Mouse (Mus musculus): ENCODE measurements around the gene Uba3. TPM values are rescaled to one million over a fixed set of nuclear protein-coding genes. Genes with fewer than 3 reads are reported as not detected.

Uba3 gene
- polyA plus RNA-seq, 1 experiment: 136 TPM

DNA sequence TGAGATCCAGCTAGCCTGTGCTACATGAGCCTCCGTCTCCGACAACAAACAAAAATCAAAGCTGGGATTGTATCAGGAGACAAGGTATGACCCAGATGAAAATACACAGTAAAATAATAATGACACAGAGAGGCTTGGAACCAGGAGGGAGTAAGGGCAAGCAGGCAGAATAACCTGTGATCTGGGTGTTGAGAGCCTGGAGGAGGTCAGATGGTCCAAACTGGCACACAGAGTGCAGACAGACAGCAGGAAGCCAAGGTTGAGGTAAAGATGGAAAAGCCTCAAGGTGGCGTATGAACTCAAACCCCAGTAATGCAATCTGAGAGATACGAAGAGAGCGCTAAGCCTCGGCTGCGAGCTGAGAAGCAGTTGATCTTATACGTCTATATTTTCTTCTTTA lies 19.1 kb upstream of the Uba3 start:
- no peak for TF ChIP-seq EP300 (IDR thresholded peaks at IDR 0.05; ENCODE audit: insufficient read depth, low read depth, low read length)
- no peak for TF ChIP-seq POLR2A (IDR thresholded peaks at IDR 0.05; ENCODE audit: insufficient read depth, low read length)
- no peak for TF ChIP-seq CTCF (IDR thresholded peaks at IDR 0.05; ENCODE audit: low read depth, low read length)
- H3K9me3 ChIP-seq (replicated peaks; ENCODE audit: control insufficient read depth, insufficient read depth, low read length, poor library complexity, severe bottlenecking): no peaks in the 10 kb centered on the region
- no peaks in the 10 kb centered on the region for H3K36me3 ChIP-seq (ENCODE audit: control insufficient read depth, insufficient read depth, low read length, poor library complexity, severe bottlenecking)
- no peaks in the 10 kb centered on the region for H3K27me3 ChIP-seq (ENCODE audit: control insufficient read depth, insufficient read depth, low read length, poor library complexity, severe bottlenecking)
- H3K9ac ChIP-seq (ENCODE audit: low read depth, poor library complexity, severe bottlenecking): no peak overlapping the region
- H3K4me3 ChIP-seq (ENCODE audit: low read depth, low read length): no peak overlapping the region
- H3K27ac ChIP-seq (ENCODE audit: insufficient read depth, low read length): no peak overlapping the region
- no peaks in the 10 kb centered on the region for H3K4me1 ChIP-seq (ENCODE audit: control insufficient read depth, insufficient read depth, low read length)

DNA sequence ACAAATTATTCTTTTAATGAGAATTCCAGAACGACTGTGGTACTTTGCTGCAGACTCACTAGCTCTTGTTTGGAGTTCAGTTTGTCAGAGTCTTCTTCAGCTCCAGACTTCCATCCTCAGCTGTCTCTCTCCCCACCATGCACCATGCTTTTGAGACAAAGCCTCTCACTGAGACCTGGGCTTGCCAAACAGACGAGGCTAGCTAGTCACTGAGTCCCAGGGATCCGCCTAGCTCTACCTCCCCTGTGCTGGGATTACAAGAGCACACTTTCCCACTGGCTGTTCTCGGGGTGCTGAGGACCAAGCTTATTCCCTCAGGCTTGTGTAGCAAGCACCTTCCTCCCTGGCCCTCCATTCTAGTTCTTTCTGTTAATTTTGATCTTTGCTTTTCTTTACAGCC lies 18.1 kb upstream of the Uba3 start:
- no peak overlapping the region for H3K4me3 ChIP-seq (ENCODE audit: low read depth, low read length)
- H3K36me3 ChIP-seq (ENCODE audit: control insufficient read depth, insufficient read depth, low read length, poor library complexity, severe bottlenecking): no peaks in the 10 kb centered on the region
- TF ChIP-seq CTCF (IDR thresholded peaks at IDR 0.05; ENCODE audit: low read depth, low read length): no peak
- TF ChIP-seq POLR2A (IDR thresholded peaks at IDR 0.05; ENCODE audit: insufficient read depth, low read length): no peak
- no peak for TF ChIP-seq EP300 (IDR thresholded peaks at IDR 0.05; ENCODE audit: insufficient read depth, low read depth, low read length)
- H3K4me1 ChIP-seq (ENCODE audit: control insufficient read depth, insufficient read depth, low read length): no peaks in the 10 kb centered on the region
- no peaks in the 10 kb centered on the region for H3K27me3 ChIP-seq (ENCODE audit: control insufficient read depth, insufficient read depth, low read length, poor library complexity, severe bottlenecking)
- no peaks in the 10 kb centered on the region for H3K9me3 ChIP-seq (replicated peaks; ENCODE audit: control insufficient read depth, insufficient read depth, low read length, poor library complexity, severe bottlenecking)
- no peak overlapping the region for H3K27ac ChIP-seq (ENCODE audit: insufficient read depth, low read length)
- no peak overlapping the region for H3K9ac ChIP-seq (ENCODE audit: low read depth, poor library complexity, severe bottlenecking)

DNA sequence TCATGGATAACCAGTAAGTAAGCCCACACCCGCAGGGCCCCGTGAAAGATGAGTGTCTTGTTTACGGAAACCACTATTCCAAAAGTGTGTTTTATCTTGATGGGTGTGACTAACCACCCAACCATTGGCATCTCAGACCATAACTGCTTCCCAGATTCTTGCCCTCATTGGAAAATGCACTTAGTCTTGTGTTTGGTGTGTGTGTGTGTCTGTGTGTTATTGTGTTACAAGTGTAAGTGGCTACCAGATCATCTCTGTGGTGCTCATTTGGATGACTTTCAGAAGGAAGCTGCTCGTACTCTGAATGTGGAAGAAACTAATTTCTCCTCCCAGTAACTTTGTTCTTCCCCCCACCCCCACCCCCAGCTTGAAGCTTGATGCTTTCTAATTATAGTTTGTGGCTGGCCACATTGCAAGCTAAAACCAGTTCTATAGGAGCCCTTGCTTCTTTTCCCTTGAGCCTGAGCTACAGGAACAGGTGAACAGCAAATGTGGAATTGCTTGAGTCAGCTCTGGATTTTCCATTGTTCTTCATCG lies 17.6 kb upstream of the Uba3 start:
- no peaks in the 10 kb centered on the region for H3K27me3 ChIP-seq (ENCODE audit: control insufficient read depth, insufficient read depth, low read length, poor library complexity, severe bottlenecking)
- TF ChIP-seq CTCF (IDR thresholded peaks at IDR 0.05; ENCODE audit: low read depth, low read length) (no peak), POLR2A (IDR thresholded peaks at IDR 0.05; ENCODE audit: insufficient read depth, low read length) (no peak), EP300 (IDR thresholded peaks at IDR 0.05; ENCODE audit: insufficient read depth, low read depth, low read length) (no peak)
- no peaks in the 10 kb centered on the region for H3K4me1 ChIP-seq (ENCODE audit: control insufficient read depth, insufficient read depth, low read length)
- no peak overlapping the region for H3K9ac ChIP-seq (ENCODE audit: low read depth, poor library complexity, severe bottlenecking)
- H3K4me3 ChIP-seq (ENCODE audit: low read depth, low read length): no peak overlapping the region
- H3K36me3 ChIP-seq (ENCODE audit: control insufficient read depth, insufficient read depth, low read length, poor library complexity, severe bottlenecking): no peaks in the 10 kb centered on the region
- H3K27ac ChIP-seq (ENCODE audit: insufficient read depth, low read length): no peak overlapping the region
- no peaks in the 10 kb centered on the region for H3K9me3 ChIP-seq (replicated peaks; ENCODE audit: control insufficient read depth, insufficient read depth, low read length, poor library complexity, severe bottlenecking)

DNA sequence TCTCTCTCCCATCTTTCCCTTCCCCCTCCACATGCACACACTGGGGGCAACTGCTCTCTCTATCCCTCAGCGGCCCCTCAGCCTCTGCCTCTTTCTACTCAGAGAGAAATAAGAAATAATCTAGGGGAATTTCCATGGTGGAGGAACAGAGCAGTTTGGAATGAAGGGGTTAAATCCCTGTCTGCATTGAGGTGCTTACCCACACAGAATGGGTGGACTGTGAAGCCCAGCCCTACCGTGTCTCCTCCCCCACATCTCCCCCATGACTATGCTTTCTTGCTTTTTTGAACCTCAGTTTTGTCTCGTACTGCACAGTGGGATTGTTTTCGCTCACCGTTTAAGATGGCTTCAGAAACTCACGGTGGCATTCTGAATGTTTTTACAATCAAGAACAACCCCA lies 16.9 kb upstream of the Uba3 start:
- Histone ChIP-seq H3K27me3 (ENCODE audit: control insufficient read depth, insufficient read depth, low read length, poor library complexity, severe bottlenecking) (no peaks in the 10 kb centered on the region), H3K36me3 (ENCODE audit: control insufficient read depth, insufficient read depth, low read length, poor library complexity, severe bottlenecking) (no peaks in the 10 kb centered on the region), H3K4me3 (ENCODE audit: low read depth, low read length) (no peak overlapping the region), H3K9me3 (replicated peaks; ENCODE audit: control insufficient read depth, insufficient read depth, low read length, poor library complexity, severe bottlenecking) (no peaks in the 10 kb centered on the region), H3K9ac (ENCODE audit: low read depth, poor library complexity, severe bottlenecking) (no peak overlapping the region), H3K4me1 (ENCODE audit: control insufficient read depth, insufficient read depth, low read length) (no peaks in the 10 kb centered on the region), H3K27ac (ENCODE audit: insufficient read depth, low read length) (no peak overlapping the region)
- TF ChIP-seq CTCF (IDR thresholded peaks at IDR 0.05; ENCODE audit: low read depth, low read length): no peak
- TF ChIP-seq EP300 (IDR thresholded peaks at IDR 0.05; ENCODE audit: insufficient read depth, low read depth, low read length): no peak
- no peak for TF ChIP-seq POLR2A (IDR thresholded peaks at IDR 0.05; ENCODE audit: insufficient read depth, low read length)

DNA sequence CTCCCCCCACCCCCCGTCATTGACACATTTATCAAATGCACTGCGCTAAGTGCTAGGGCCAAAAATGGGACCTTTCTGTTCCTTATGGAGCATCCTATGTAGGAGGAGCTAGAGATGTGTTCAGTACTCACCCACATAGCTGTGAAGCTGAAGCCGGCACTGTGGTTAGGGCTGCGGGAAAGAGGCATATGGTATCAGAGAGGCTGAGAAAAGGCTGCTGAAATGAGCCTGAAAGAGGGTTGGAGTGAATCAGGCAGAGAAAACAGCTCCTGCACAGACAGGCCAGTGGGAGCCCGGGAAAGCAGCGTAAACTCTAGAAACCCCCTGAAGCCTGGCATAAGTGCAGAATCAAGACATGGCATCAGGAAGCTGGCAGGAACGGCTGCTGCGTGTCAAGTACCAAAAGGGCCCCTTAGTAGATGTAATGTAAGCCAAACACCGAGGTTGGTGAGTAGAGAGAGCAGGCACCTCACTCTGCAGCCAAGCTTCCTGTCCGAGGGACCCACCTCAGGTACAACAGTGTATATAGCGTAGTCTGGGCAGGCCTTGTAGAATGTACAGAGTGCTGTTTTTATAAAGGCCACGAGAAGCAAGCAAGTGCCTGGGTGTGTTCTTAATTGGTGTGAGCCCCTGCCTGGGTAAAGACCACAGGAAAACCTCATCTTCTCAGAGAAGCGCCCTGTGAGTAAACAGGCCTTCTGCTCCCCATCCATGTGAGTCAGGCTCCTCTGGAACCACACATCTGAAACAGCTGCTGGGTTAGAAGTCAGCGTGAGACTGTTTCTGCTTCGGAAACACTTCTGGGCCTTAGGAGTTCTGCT lies 16.0 kb upstream of the Uba3 start:
- no peak for TF ChIP-seq CTCF (IDR thresholded peaks at IDR 0.05; ENCODE audit: low read depth, low read length)
- no peak for TF ChIP-seq EP300 (IDR thresholded peaks at IDR 0.05; ENCODE audit: insufficient read depth, low read depth, low read length)
- TF ChIP-seq POLR2A (IDR thresholded peaks at IDR 0.05; ENCODE audit: insufficient read depth, low read length): no peak
- no peaks in the 10 kb centered on the region for H3K27me3 ChIP-seq (ENCODE audit: control insufficient read depth, insufficient read depth, low read length, poor library complexity, severe bottlenecking)
- no peak overlapping the region for H3K9ac ChIP-seq (ENCODE audit: low read depth, poor library complexity, severe bottlenecking)
- H3K4me3 ChIP-seq (ENCODE audit: low read depth, low read length): no peak overlapping the region
- H3K4me1 ChIP-seq (ENCODE audit: control insufficient read depth, insufficient read depth, low read length): no peaks in the 10 kb centered on the region
- H3K36me3 ChIP-seq (ENCODE audit: control insufficient read depth, insufficient read depth, low read length, poor library complexity, severe bottlenecking): no peaks in the 10 kb centered on the region
- H3K27ac ChIP-seq (ENCODE audit: insufficient read depth, low read length): no peak overlapping the region
- no peaks in the 10 kb centered on the region for H3K9me3 ChIP-seq (replicated peaks; ENCODE audit: control insufficient read depth, insufficient read depth, low read length, poor library complexity, severe bottlenecking)

DNA sequence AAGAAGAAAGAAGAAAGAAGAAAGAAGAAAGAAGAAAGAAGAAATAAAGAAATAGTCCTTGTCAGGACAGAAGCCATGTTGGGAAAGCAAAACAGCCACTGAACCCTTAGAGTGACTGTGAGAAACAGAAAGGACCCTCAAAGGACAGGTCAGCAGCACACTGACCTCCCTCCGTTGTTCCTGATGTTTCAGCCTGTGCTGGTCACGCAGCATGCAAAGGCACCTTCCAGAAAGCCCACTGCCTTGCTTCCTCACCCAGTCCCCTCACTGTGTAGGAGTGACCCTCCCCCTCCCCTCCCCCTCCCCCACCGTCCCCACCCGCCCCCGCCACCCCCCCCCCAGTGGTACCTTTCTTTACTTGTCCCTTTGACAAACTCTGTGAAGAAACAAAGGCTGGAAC lies 15.2 kb upstream of the Uba3 start:
- no peak overlapping the region for H3K4me3 ChIP-seq (ENCODE audit: low read depth, low read length)
- no peaks in the 10 kb centered on the region for H3K4me1 ChIP-seq (ENCODE audit: control insufficient read depth, insufficient read depth, low read length)
- no peaks in the 10 kb centered on the region for H3K36me3 ChIP-seq (ENCODE audit: control insufficient read depth, insufficient read depth, low read length, poor library complexity, severe bottlenecking)
- H3K9ac ChIP-seq (ENCODE audit: low read depth, poor library complexity, severe bottlenecking): no peak overlapping the region
- H3K27me3 ChIP-seq (ENCODE audit: control insufficient read depth, insufficient read depth, low read length, poor library complexity, severe bottlenecking): no peaks in the 10 kb centered on the region
- H3K9me3 ChIP-seq (replicated peaks; ENCODE audit: control insufficient read depth, insufficient read depth, low read length, poor library complexity, severe bottlenecking): no peaks in the 10 kb centered on the region
- no peak overlapping the region for H3K27ac ChIP-seq (ENCODE audit: insufficient read depth, low read length)
- TF ChIP-seq EP300 (IDR thresholded peaks at IDR 0.05; ENCODE audit: insufficient read depth, low read depth, low read length) (no peak), POLR2A (IDR thresholded peaks at IDR 0.05; ENCODE audit: insufficient read depth, low read length) (no peak), CTCF (IDR thresholded peaks at IDR 0.05; ENCODE audit: low read depth, low read length) (no peak)
